Mouse (Mus musculus): ENCODE data around the gene Cacng6.

DNA sequence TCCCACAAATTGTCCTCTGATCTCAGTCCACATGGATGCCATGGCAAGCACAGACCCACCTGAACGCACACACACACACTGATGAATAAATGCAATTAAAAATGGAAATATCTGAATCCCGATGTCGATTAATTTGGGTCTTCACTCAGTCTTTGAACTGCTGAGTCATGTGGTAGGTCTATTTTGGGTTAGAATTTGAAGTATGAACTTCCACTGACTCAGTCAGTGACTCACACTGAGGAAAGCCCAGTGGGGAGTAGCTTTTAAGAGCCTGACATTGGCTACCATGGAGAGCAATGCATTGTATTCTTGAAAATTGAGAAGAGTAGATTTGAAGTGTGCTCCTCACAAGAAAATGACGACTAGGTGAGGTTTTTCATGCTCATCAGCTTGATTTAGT is 23.0 kb downstream of the Cacng6 start:
- no peak for TF ChIP-seq CTCF (IDR thresholded peaks at IDR 0.05; ENCODE audit: extremely low read depth, insufficient read depth, insufficient read length, insufficient replicate concordance)
- no peak for TF ChIP-seq POLR2A (IDR thresholded peaks at IDR 0.05; ENCODE audit: low read depth, low read length)

Data from spleen, adult 2 months (tissue).